Mouse (Mus musculus) retina, embryonic 14.5 days (tissue): ENCODE results near the gene Lrrc4c.

Source experiments
- DNase-seq: peaks from one replicate; pipeline ENCODE4 v3.0.0-alpha.2; 2015; ENCODE audit warnings: low spot score

The Lrrc4c gene

GRCm38 (mm10) chr2:97284986-97285385, 967.0 kb downstream of the Lrrc4c start:
- DNase-seq, result no peak

- DNase-seq, result peak; percentile 59
These were observed 976.2 kb downstream of the Lrrc4c start for GRCm38 (mm10) chr2:97294216-97294615.

- DNase-seq, result no peak
These were observed 981.7 kb downstream of the Lrrc4c start for GRCm38 (mm10) chr2:97299704-97300103.

- DNase-seq, result no peak
These were observed 1000.0 kb downstream of the Lrrc4c start for GRCm38 (mm10) chr2:97318008-97318407.

GRCm38 (mm10) chr2:97318536-97318935, 1000.6 kb downstream of the Lrrc4c start:
- DNase-seq, result no peak

GRCm38 (mm10) chr2:97332084-97332682, 1014.2 kb downstream of the Lrrc4c start:
- no peak for DNase-seq

- no peak for DNase-seq
These were observed 1021.7 kb downstream of the Lrrc4c start for GRCm38 (mm10) chr2:97339627-97340026.

- DNase-seq, result no peak
These were observed 1043.3 kb downstream of the Lrrc4c start for GRCm38 (mm10) chr2:97361235-97361634.

- no peak for DNase-seq
These were observed 1052.0 kb downstream of the Lrrc4c start for GRCm38 (mm10) chr2:97369978-97370377.

- peak; percentile 81 for DNase-seq
These were observed 1073.5 kb downstream of the Lrrc4c start for GRCm38 (mm10) chr2:97391437-97391836.

- no peak for DNase-seq
These were observed 1073.9 kb downstream of the Lrrc4c start for GRCm38 (mm10) chr2:97391876-97392275.

- DNase-seq, result peak; percentile 75
These were observed 1095.1 kb downstream of the Lrrc4c start for GRCm38 (mm10) chr2:97413066-97413465.

GRCm38 (mm10) chr2:97414416-97415362, 1096.7 kb downstream of the Lrrc4c start:
- DNase-seq, result peak; percentile 1

GRCm38 (mm10) chr2:97434140-97434539, 1116.2 kb downstream of the Lrrc4c start:
- no peak for DNase-seq

- DNase-seq, result no peak
These were observed 1117.6 kb downstream of the Lrrc4c start for GRCm38 (mm10) chr2:97435616-97436015.

- no peak for DNase-seq
These were observed 1119.8 kb downstream of the Lrrc4c start for GRCm38 (mm10) chr2:97437767-97438166.

- DNase-seq, result no peak
These were observed 1145.6 kb downstream of the Lrrc4c start for GRCm38 (mm10) chr2:97463573-97463972.

- DNase-seq, result peak; percentile 97
These were observed 1148.3 kb downstream of the Lrrc4c start for GRCm38 (mm10) chr2:97466243-97466793.

GRCm38 (mm10) chr2:97467031-97467549, 1149.1 kb downstream of the Lrrc4c start:
- peak; percentile 73 for DNase-seq

GRCm38 (mm10) chr2:97467664-97468063, 1149.7 kb downstream of the Lrrc4c start:
- no peak for DNase-seq

GRCm38 (mm10) chr2:97468372-97468771, 1150.4 kb downstream of the Lrrc4c start:
- peak; percentile 42 for DNase-seq

- DNase-seq, result no peak
These were observed 1151.4 kb downstream of the Lrrc4c start for GRCm38 (mm10) chr2:97469396-97469795.
